Mouse (Mus musculus) forebrain, embryonic 12.5 days (tissue): ENCODE data around the gene Cela3b. TPM values are rescaled to one million over a fixed set of nuclear protein-coding genes. Genes with fewer than 3 reads are reported as not detected.

ENCODE experiments used
- ATAC-seq: fragments of 200-750 bp; cut with Nextera tagmentation; 2 replicates; pipeline ENCODE4 v1.8.0; 2017; ENCODE audit warnings: moderate TSS enrichment; ENCODE audit not compliant: low FRiP score
- H3K27ac ChIP-seq: fragments of 300-500 bp; sonication (generic); 2 replicates; pipeline ENCODE4 v1.5.1; 2016; ENCODE audit warnings: mild to moderate bottlenecking
- H3K27me3 ChIP-seq: fragments of 300-500 bp; sonication (generic); 2 replicates; pipeline ENCODE4 v1.6.1; 2016; ENCODE audit warnings: mild to moderate bottlenecking
- H3K36me3 ChIP-seq: fragments of 300-500 bp; sonication (generic); replicated peaks from 2 replicates; pipeline ENCODE4 v1.6.1; 2016; ENCODE audit warnings: mild to moderate bottlenecking
- H3K4me1 ChIP-seq: fragments of 300-500 bp; sonication (generic); 2 replicates; pipeline ENCODE4 v1.6.1; 2016
- H3K4me2 ChIP-seq: fragments of 300-500 bp; sonication (generic); 2 replicates; pipeline ENCODE4 v1.6.1; 2016; ENCODE audit warnings: mild to moderate bottlenecking, moderate library complexity
- H3K4me3 ChIP-seq: fragments of 300-500 bp; sonication (generic); replicated peaks from 2 replicates; pipeline ENCODE4 v1.5.1; 2016; ENCODE audit warnings: mild to moderate bottlenecking
- H3K9ac ChIP-seq: fragments of 300-500 bp; sonication (generic); 2 replicates; pipeline ENCODE4 v1.6.1; 2016; ENCODE audit warnings: mild to moderate bottlenecking
- H3K9me3 ChIP-seq: fragments of 300-500 bp; sonication (generic); 2 replicates; pipeline ENCODE4 v1.6.1; 2016
- WGBS: fragments of 180-500 bp; shearing (Covaris S2); methylation state at CpG from one replicate; pipeline ENCODE4 v1.1.7; 2016; 5-methylcytosine and 5-hydroxymethylcytosine counted together
- polyA plus RNA-seq: library from polyadenylated mRNA; unstranded; fragments of >200 nt; fragmentation: Nextera tagmentation; extraction: Ambion mirVana; gene quantifications from 2 replicates; pipeline ENCODE4 v1.2.1, GENCODE M21; 2016

The Cela3b gene
- polyA plus RNA-seq, 1 experiment from 2014 or later = not detected

GRCm38 (mm10) chr4:137377526-137378304 lies 52.6 kb downstream of the Cela3b start:
- Histone ChIP-seq H3K27me3 (0 out of 2 replicates have a peak, but pooled peaks cover 5% of the 10 kb centered on the region), H3K27ac (no peak overlapping the region), H3K9me3 (no peaks in the 10 kb centered on the region), H3K4me2 (no peak overlapping the region), H3K36me3 (no peaks in the 10 kb centered on the region), H3K9ac (no peak overlapping the region), H3K4me1 (0 out of 2 replicates have a peak, but pooled peaks cover 4% of the 10 kb centered on the region), H3K4me3 (no peak overlapping the region)
- WGBS = 83% methylated on average over 4 of the region's 4 CpGs
- ATAC-seq = no peak

- 0 out of 2 replicates have a peak, but pooled peaks cover 4% of the 10 kb centered on the region for H3K4me1 ChIP-seq
- H3K9me3 ChIP-seq = no peaks in the 10 kb centered on the region
- H3K36me3 ChIP-seq = no peaks in the 10 kb centered on the region
- no peak overlapping the region for H3K9ac ChIP-seq
- ATAC-seq = no peak
- 0 out of 2 replicates have a peak, but pooled peaks cover 5% of the 10 kb centered on the region for H3K27me3 ChIP-seq
- no peak overlapping the region for H3K27ac ChIP-seq
- no peak overlapping the region for H3K4me3 ChIP-seq
- no peak overlapping the region for H3K4me2 ChIP-seq
- WGBS = 70% methylated on average over 2 of the region's 2 CpGs
Measured at GRCm38 (mm10) chr4:137376778-137377177, 53.6 kb downstream of the Cela3b start.

- no peaks in the 10 kb centered on the region for H3K36me3 ChIP-seq
- H3K4me2 ChIP-seq = no peak overlapping the region
- ATAC-seq = no peak
- 53% methylated on average over 19 of the region's 19 CpGs for WGBS
- no peak overlapping the region for H3K4me3 ChIP-seq
- H3K9ac ChIP-seq = no peak overlapping the region
- H3K9me3 ChIP-seq = no peaks in the 10 kb centered on the region
- H3K27me3 ChIP-seq = no peaks in the 10 kb centered on the region
- 0 out of 2 replicates have a peak overlapping the region, but pooled peaks have one; percentile 31 for H3K27ac ChIP-seq
- H3K4me1 ChIP-seq = peaks cover under 1% of the 10 kb centered on the region; the same call in 1 of the 2 replicates
Measured at GRCm38 (mm10) chr4:137375314-137376278, 54.7 kb downstream of the Cela3b start.

- Histone ChIP-seq H3K27ac (no peak overlapping the region), H3K27me3 (no peaks in the 10 kb centered on the region), H3K9ac (no peak overlapping the region), H3K9me3 (no peaks in the 10 kb centered on the region), H3K36me3 (no peaks in the 10 kb centered on the region), H3K4me3 (no peak overlapping the region), H3K4me2 (no peak overlapping the region), H3K4me1 (peaks cover 9% of the 10 kb centered on the region; the same call in 1 of the 2 replicates)
- 56% methylated on average over 6 of the region's 6 CpGs for WGBS
- ATAC-seq = no peak
Measured at GRCm38 (mm10) chr4:137373711-137374110, 56.6 kb downstream of the Cela3b start.

GRCm38 (mm10) chr4:137371596-137372523 lies 58.5 kb downstream of the Cela3b start:
- H3K4me1 ChIP-seq = peaks cover 12% of the 10 kb centered on the region
- no peak overlapping the region for H3K27ac ChIP-seq
- no peak overlapping the region for H3K9ac ChIP-seq
- H3K36me3 ChIP-seq = no peaks in the 10 kb centered on the region
- 94% methylated on average over 16 of the region's 16 CpGs for WGBS
- no peak overlapping the region for H3K4me3 ChIP-seq
- H3K4me2 ChIP-seq = no peak overlapping the region
- H3K27me3 ChIP-seq = no peaks in the 10 kb centered on the region
- H3K9me3 ChIP-seq = no peaks in the 10 kb centered on the region
- ATAC-seq = no peak

Other genes with a start within 250 kb of the Cela3b start
- gene Wnt4, start 153.1 kb downstream of the Cela3b start, polyA plus RNA-seq = 0.36 and 0.52 TPM in 2 replicates
- gene Cdc42, start 72.8 kb downstream of the Cela3b start, polyA plus RNA-seq = 584 and 589 TPM in 2 replicates
- gene Cela3a, start 20.7 kb downstream of the Cela3b start, polyA plus RNA-seq = not detected in 2 replicates
- not detected in 2 replicates for gene 1700013G24Rik, start 22.7 kb upstream of the Cela3b start, polyA plus RNA-seq
- 8.0 and 8.9 TPM in 2 replicates for gene Hspg2, start 38.2 kb upstream of the Cela3b start, polyA plus RNA-seq
- gene Ldlrad2, start 144.0 kb upstream of the Cela3b start, polyA plus RNA-seq = not detected in 2 replicates
- gene Usp48, start 163.2 kb upstream of the Cela3b start, polyA plus RNA-seq = 85.1 and 87.1 TPM in 2 replicates
- gene Rap1gap, start 234.2 kb upstream of the Cela3b start, polyA plus RNA-seq = 7.3 and 8.6 TPM in 2 replicates